Mouse (Mus musculus) liver, adult 2 months (tissue): ENCODE data around the gene Pcsk2. TPM values are rescaled to one million over a fixed set of nuclear protein-coding genes. Genes with fewer than 3 reads are reported as not detected.

Source experiments
- DNase-seq: peaks from one replicate; pipeline ENCODE4 v3.0.0-alpha.2; 2011; ENCODE audit warnings: low read depth, low spot score; ENCODE audit errors: extremely low read depth
- H3K27ac ChIP-seq: fragments of 200-500 bp; replicated peaks from 2 replicates; pipeline ENCODE4 v1.5.1; 2012; ENCODE audit warnings: low read depth, mild to moderate bottlenecking, control low read depth, inconsistent platforms, low read length; ENCODE audit not compliant: insufficient read depth
- H3K27me3 ChIP-seq: fragments of 200-500 bp; 2 replicates; pipeline ENCODE4 v1.6.1; 2012; ENCODE audit warnings: mild to moderate bottlenecking, moderate library complexity, low read length, inconsistent platforms; ENCODE audit not compliant: control insufficient read depth, insufficient read depth
- H3K36me3 ChIP-seq: fragments of 200-500 bp; 2 replicates; pipeline ENCODE4 v1.6.1; 2012; ENCODE audit warnings: low read length, inconsistent platforms; ENCODE audit not compliant: control insufficient read depth, insufficient read depth
- H3K4me1 ChIP-seq: fragments of 200-500 bp; 2 replicates; pipeline ENCODE4 v1.6.1; 2011; ENCODE audit warnings: low read length; ENCODE audit not compliant: control insufficient read depth, insufficient read depth
- H3K4me3 ChIP-seq: fragments of 200-500 bp; 2 replicates; pipeline ENCODE4 v1.5.1; 2011; ENCODE audit warnings: low read depth, mild to moderate bottlenecking, control low read depth, low read length, moderate library complexity; ENCODE audit not compliant: insufficient read depth
- H3K79me2 ChIP-seq: fragments of 200-500 bp; 2 replicates; pipeline ENCODE4 v1.6.1; 2012; ENCODE audit warnings: inconsistent platforms, mild to moderate bottlenecking, low read length, moderate library complexity; ENCODE audit not compliant: control insufficient read depth, insufficient read depth
- H3K9ac ChIP-seq: fragments of 200-500 bp; 2 replicates; pipeline ENCODE4 v1.6.1; 2012; ENCODE audit warnings: low read depth, mild to moderate bottlenecking, control low read depth, inconsistent platforms, low read length
- CTCF ChIP-seq: fragments of 200-500 bp; IDR thresholded peaks from 2 replicates; pipeline ENCODE4 v1.5.1; 2011; ENCODE audit warnings: low read depth, low read length, control low read depth
- POLR2A ChIP-seq: fragments of 200-500 bp; IDR thresholded peaks from 2 replicates; pipeline ENCODE4 v1.6.1; 2011; ENCODE audit warnings: low read length, control low read depth; ENCODE audit not compliant: insufficient read depth; ENCODE audit errors: extremely low read depth
- WGBS: fragments of 180-500 bp; shearing (Covaris S2); methylation state at CpG from one replicate; pipeline ENCODE4 v1.1.7; 2018; 5-methylcytosine and 5-hydroxymethylcytosine counted together
- polyA plus RNA-seq: library from polyadenylated mRNA; depleted of rRNA; stranded (reverse); fragments of >200 nt; gene quantifications from 2 replicates; pipeline ENCODE4 v1.2.3, GENCODE M21; 2012
- total RNA-seq: library from RNA; depleted of rRNA; stranded (reverse); fragments of >200 nt; gene quantifications from 2 replicates; pipeline ENCODE4 v1.2.3, GENCODE M21; 2014

Pcsk2 gene
- total and polyA plus RNA-seq, 2 experiments = not detected

GRCm38 (mm10) chr2:143780310-143780709 is 234.4 kb downstream of the Pcsk2 start:
- no peak for TF ChIP-seq CTCF
- TF ChIP-seq POLR2A = no peak
- WGBS = 69% methylated on average over 2 of the region's 2 CpGs
- no peak for DNase-seq
- no peaks in the 10 kb centered on the region for H3K4me1 ChIP-seq
- H3K9ac ChIP-seq = no peak overlapping the region
- H3K4me3 ChIP-seq = no peak overlapping the region
- H3K36me3 ChIP-seq = no peaks in the 10 kb centered on the region
- no peaks in the 10 kb centered on the region for H3K79me2 ChIP-seq
- H3K27ac ChIP-seq = no peak overlapping the region
- H3K27me3 ChIP-seq = no peaks in the 10 kb centered on the region

DNA sequence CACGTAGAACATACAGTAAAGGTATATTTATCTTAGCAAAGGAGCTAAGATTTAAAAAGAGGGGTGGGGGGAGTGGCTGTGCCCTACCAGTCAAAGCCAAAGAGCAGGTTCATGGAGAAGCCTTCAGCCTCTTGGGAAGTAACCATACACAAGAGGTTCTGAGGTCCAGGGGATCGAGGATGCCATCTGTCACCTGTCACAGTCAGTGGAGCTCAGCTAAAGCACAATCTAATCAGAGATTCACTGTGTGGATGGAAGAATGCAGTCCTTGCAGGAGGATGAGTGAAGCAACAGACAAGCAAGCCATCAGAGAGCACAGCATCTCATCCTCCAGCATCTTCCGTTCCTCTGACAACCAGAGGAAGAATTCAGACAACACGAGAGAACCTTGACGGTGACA is 244.0 kb downstream of the Pcsk2 start:
- TF ChIP-seq CTCF (no peak), POLR2A (no peak)
- H3K4me3 ChIP-seq = no peak overlapping the region
- no peak overlapping the region for H3K9ac ChIP-seq
- DNase-seq = no peak
- H3K79me2 ChIP-seq = no peaks in the 10 kb centered on the region
- H3K27ac ChIP-seq = no peak overlapping the region
- H3K36me3 ChIP-seq = no peaks in the 10 kb centered on the region
- 75% methylated on average over 5 of the region's 5 CpGs for WGBS
- no peaks in the 10 kb centered on the region for H3K27me3 ChIP-seq
- no peaks in the 10 kb centered on the region for H3K4me1 ChIP-seq

DNA sequence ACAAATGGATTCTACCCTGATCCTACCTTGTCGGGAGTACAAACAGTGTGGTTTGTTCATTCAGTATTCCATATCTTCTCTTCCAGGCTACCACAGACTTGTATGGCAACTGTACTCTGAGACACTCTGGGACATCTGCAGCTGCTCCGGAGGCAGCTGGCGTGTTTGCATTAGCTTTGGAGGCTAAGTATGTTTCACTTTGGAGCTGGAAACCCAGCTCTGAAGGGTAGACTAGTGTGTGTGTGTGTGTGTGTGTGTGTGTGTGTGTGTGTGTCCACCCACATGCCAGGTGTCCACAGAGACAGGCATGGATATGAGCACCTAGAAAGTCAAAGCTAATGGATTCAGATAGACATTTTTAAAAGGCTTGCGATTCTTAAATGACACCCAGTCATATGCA is 249.9 kb downstream of the Pcsk2 start:
- Histone ChIP-seq H3K4me3 (no peak overlapping the region), H3K36me3 (no peaks in the 10 kb centered on the region), H3K4me1 (no peaks in the 10 kb centered on the region), H3K27me3 (no peaks in the 10 kb centered on the region), H3K27ac (no peak overlapping the region), H3K79me2 (no peaks in the 10 kb centered on the region), H3K9ac (no peak overlapping the region)
- WGBS = 79% methylated on average over 4 of the region's 4 CpGs
- no peak for TF ChIP-seq POLR2A
- TF ChIP-seq CTCF = no peak
- DNase-seq = no peak

DNA sequence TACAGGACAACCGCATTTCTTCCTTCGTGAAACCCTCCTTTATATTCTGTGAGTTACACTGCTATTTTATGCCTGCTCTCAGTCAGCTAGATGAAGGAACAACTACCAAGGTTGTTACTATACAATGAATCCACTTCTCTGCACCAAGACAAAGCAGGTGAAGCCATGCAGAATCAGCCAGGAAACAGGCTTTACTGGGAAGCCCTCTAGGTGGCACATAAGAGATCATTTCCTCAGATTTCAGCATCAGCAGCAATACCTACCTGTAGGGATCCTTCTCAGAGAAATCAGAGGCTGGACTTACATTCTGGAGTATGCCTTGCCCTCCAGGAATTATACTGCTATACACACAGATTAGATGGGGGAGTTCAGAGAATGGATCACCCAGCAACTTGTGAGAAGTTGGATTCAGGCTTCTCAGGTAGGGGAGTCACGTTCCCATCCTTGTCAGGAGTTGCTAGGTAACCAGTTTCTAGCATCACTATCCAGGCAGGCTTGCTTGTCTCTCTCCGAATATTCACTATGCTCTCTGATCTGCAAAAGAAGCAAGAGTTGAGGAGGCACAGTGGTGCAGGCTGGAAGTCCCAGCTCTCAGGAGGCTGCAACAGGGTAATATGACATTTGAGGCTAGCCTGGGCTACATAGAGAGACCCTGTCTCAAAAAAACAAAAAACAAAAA is 250.5 kb downstream of the Pcsk2 start:
- DNase-seq = no peak
- Histone ChIP-seq H3K79me2 (no peaks in the 10 kb centered on the region), H3K36me3 (no peaks in the 10 kb centered on the region), H3K27ac (no peak overlapping the region), H3K4me3 (no peak overlapping the region), H3K4me1 (no peaks in the 10 kb centered on the region), H3K9ac (no peak overlapping the region), H3K27me3 (no peaks in the 10 kb centered on the region)
- TF ChIP-seq POLR2A = no peak
- TF ChIP-seq CTCF = no peak
- 68% methylated on average over 4 of the region's 4 CpGs for WGBS

GRCm38 (mm10) chr2:143801097-143801496 is 255.1 kb downstream of the Pcsk2 start:
- TF ChIP-seq POLR2A (no peak), CTCF (no peak)
- H3K36me3 ChIP-seq = no peaks in the 10 kb centered on the region
- H3K9ac ChIP-seq = no peak overlapping the region
- 80% methylated on average over 5 of the region's 5 CpGs for WGBS
- no peak overlapping the region for H3K4me3 ChIP-seq
- H3K4me1 ChIP-seq = no peaks in the 10 kb centered on the region
- H3K27me3 ChIP-seq = no peaks in the 10 kb centered on the region
- no peak for DNase-seq
- no peaks in the 10 kb centered on the region for H3K79me2 ChIP-seq
- H3K27ac ChIP-seq = no peak overlapping the region

- Histone ChIP-seq H3K79me2 (no peaks in the 10 kb centered on the region), H3K27me3 (0 out of 2 replicates have a peak, but pooled peaks cover 4% of the 10 kb centered on the region), H3K4me1 (no peaks in the 10 kb centered on the region), H3K36me3 (no peaks in the 10 kb centered on the region), H3K9ac (no peak overlapping the region), H3K27ac (no peak overlapping the region), H3K4me3 (no peak overlapping the region)
- no peak for DNase-seq
- WGBS = 62% methylated on average over 15 of the region's 15 CpGs
- TF ChIP-seq CTCF = no peak
- no peak for TF ChIP-seq POLR2A
Measured at GRCm38 (mm10) chr2:143806140-143806923, 260.4 kb downstream of the Pcsk2 start.
